ENCODE assay signal across 9 mouse cellular contexts in genomic region chr12:69501783-69502705, GRCm38 (mm10).
DNase-seq lines count a peak whose midpoint lies in the region; ATAC-seq lines count a peak whose summit lies in the region.
"Had no signal": no experiment of that assay in that cellular context is flagged by ENCODE, and none has a peak within 500 bp of the region (broad histone marks: within the 10 kb centered on the region; RNA-seq: fewer than 3 reads in every experiment).

No protein-coding gene starts in this region.

- peak overlapping the region; percentile 78 for H3K27ac ChIP-seq in hindbrain, embryonic 16.5 days (ENCODE audit: low read depth, low read length)

- H3K4me3 ChIP-seq in hindbrain, embryonic 16.5 days (ENCODE audit: low read length) = no peak overlapping the region; the same call in 1 of the 2 replicates
- H3K4me3 ChIP-seq: erythroblast, embryonic 14.5 days had no signal

- no peaks in the 10 kb centered on the region for H3K36me3 ChIP-seq in hindbrain, embryonic 16.5 days (ENCODE audit: control insufficient read depth, insufficient read depth, low read length)

- DNase-seq in Muller cell, postnatal 12 days (ENCODE audit: inconsistent ontology term) = peak; percentile 93
- peak; percentile 73 to 76 for DNase-seq in gastrocnemius, adult 8-10 months (ENCODE audit: low spot score in 2 of 2)
- peak; percentile 57 for DNase-seq in left cerebral cortex, adult 11 months (ENCODE audit: low spot score)
- peak; percentile 94 for DNase-seq in lung, postnatal 36 days
- DNase-seq in retina, embryonic 14.5 days (ENCODE audit: low spot score) = peak; percentile 59
- peak; percentile 73 to 82 for DNase-seq in thymus, postnatal 36 days

- peak overlapping the region; percentile 46; the same call in 1 of the 2 replicates for H3K9ac ChIP-seq in hindbrain, embryonic 16.5 days (ENCODE audit: low read depth, low read length)

- no peaks in the 10 kb centered on the region for H3K27me3 ChIP-seq in hindbrain, embryonic 16.5 days (replicated peaks; ENCODE audit: control insufficient read depth, insufficient read depth, low read length)

- WGBS in hindbrain, embryonic 16.5 days = 12% methylated on average over 20 of the region's 20 CpGs

- peak overlapping the region; percentile 37 for H3K4me2 ChIP-seq in hindbrain, embryonic 16.5 days (ENCODE audit: low read length)

- peaks cover 21% of the 10 kb centered on the region for H3K4me1 ChIP-seq in hindbrain, embryonic 16.5 days (ENCODE audit: control insufficient read depth, insufficient read depth, low read depth, low read length)

- no peaks in the 10 kb centered on the region for H3K9me3 ChIP-seq in hindbrain, embryonic 16.5 days (ENCODE audit: control insufficient read depth, low read length)

- peak; percentile 76 for ATAC-seq in common myeloid progenitor, adult 5-6 weeks (replicated peaks; ENCODE audit: low read depth, poor library complexity, severe bottlenecking)
- peak; percentile 88 for ATAC-seq in hindbrain, embryonic 16.5 days
